Comparison of ENCODE assay signal across 25 mouse cellular contexts in genomic region chr4:84224556-84224955, GRCm38 (mm10).
DNase-seq lines count a peak whose midpoint lies in the region; ATAC-seq and TF ChIP-seq lines count a peak whose summit lies in the region.
"Had no signal": no experiment of that assay in that cellular context is flagged by ENCODE, and none has a peak within 500 bp of the region (broad histone marks: within the 10 kb centered on the region; RNA-seq: fewer than 3 reads in every experiment).

No protein-coding gene starts in this region.

- no peak overlapping the region for H3K9ac ChIP-seq in midbrain, embryonic 13.5 days (replicated peaks)
- H3K9ac ChIP-seq: embryonic facial prominence, embryonic 12.5 days; forebrain, embryonic 13.5 days; forebrain, embryonic 15.5 days; forebrain, postnatal 0 days had no signal

- no peak overlapping the region for H3K27ac ChIP-seq in midbrain, embryonic 13.5 days
- H3K27ac ChIP-seq: embryonic facial prominence, embryonic 10.5 days; embryonic facial prominence, embryonic 12.5 days; forebrain, embryonic 13.5 days; forebrain, embryonic 15.5 days had no signal

- ATAC-seq in midbrain, embryonic 13.5 days, result no peak
- ATAC-seq: activated CD4-positive, CD25-positive, alpha-beta regulatory T cell, adult 4 months; CD4-positive, CD25-positive, alpha-beta regulatory T cell, adult 4 months; forebrain, embryonic 13.5 days; forebrain, embryonic 15.5 days; forebrain, postnatal 0 days; Patski had no signal

- no peak for TF ChIP-seq CTCF in E14TG2a.4 (conservative IDR thresholded peaks at IDR 0.05; ENCODE audit: low read length)

- H3K4me1 ChIP-seq in E14TG2a.4 (replicated peaks; ENCODE audit: low read depth, low read length), result peaks cover 92% of the 10 kb centered on the region
- peaks cover 4% of the 10 kb centered on the region for H3K4me1 ChIP-seq in midbrain, embryonic 13.5 days (replicated peaks)
- H3K4me1 ChIP-seq: forebrain, embryonic 15.5 days had no signal

- H3K27me3 ChIP-seq in E14TG2a.4 (ENCODE audit: insufficient read depth, low read length), result no peaks in the 10 kb centered on the region
- no peaks in the 10 kb centered on the region; the same call in 1 of the 2 replicates for H3K27me3 ChIP-seq in midbrain, embryonic 13.5 days
- H3K27me3 ChIP-seq: CH12.LX; embryonic facial prominence, embryonic 12.5 days; forebrain, embryonic 13.5 days; forebrain, embryonic 15.5 days; Patski had no signal

- H3K9me3 ChIP-seq in E14TG2a.4 (ENCODE audit: low read length), result no peaks in the 10 kb centered on the region
- no peaks in the 10 kb centered on the region for H3K9me3 ChIP-seq in midbrain, embryonic 13.5 days
- H3K9me3 ChIP-seq: embryonic facial prominence, embryonic 10.5 days; embryonic facial prominence, embryonic 12.5 days; forebrain, embryonic 13.5 days; forebrain, embryonic 15.5 days had no signal

- DNase-seq in ES-CJ7 (ENCODE audit: low read depth, low spot score) (peak; percentile 94), R1 (ENCODE audit: low read depth, low spot score) (peak; percentile 74)
- no peak for DNase-seq in layer of hippocampus, postnatal 10 days (ENCODE audit: low spot score in 2 of 2)
- no peak for DNase-seq in kidney, postnatal 10 days
- DNase-seq: adrenal gland, adult 8-10 months; adrenal gland, postnatal 14 days; adrenal gland, postnatal 36 days; B cell, adult 2 months; cerebellum, adult 11-12 months; cerebellum, adult 2 months; cerebellum, adult 9-10 months; cerebellum, postnatal 10 days; cerebellum, postnatal 25 days; forebrain, postnatal 0 days had no signal

- H3K4me3 ChIP-seq in E14TG2a.4 (replicated peaks; ENCODE audit: low read length), result 0 out of 2 replicates have a peak overlapping the region, but pooled peaks have one; percentile 8
- no peak overlapping the region for H3K4me3 ChIP-seq in midbrain, embryonic 13.5 days (replicated peaks)
- H3K4me3 ChIP-seq: embryonic facial prominence, embryonic 10.5 days; embryonic facial prominence, embryonic 12.5 days; forebrain, embryonic 13.5 days; forebrain, embryonic 15.5 days had no signal

- H3K4me2 ChIP-seq in midbrain, embryonic 13.5 days (replicated peaks), result no peak overlapping the region
- H3K4me2 ChIP-seq: embryonic facial prominence, embryonic 12.5 days; forebrain, embryonic 13.5 days; forebrain, embryonic 15.5 days had no signal

- 78% methylated on average over 6 of the region's 6 CpGs for WGBS in midbrain, embryonic 13.5 days

- no peaks in the 10 kb centered on the region; the same call in 1 of the 2 replicates for H3K36me3 ChIP-seq in E14TG2a.4 (ENCODE audit: insufficient read depth, low read length)
- no peaks in the 10 kb centered on the region for H3K36me3 ChIP-seq in midbrain, embryonic 13.5 days
- H3K36me3 ChIP-seq: embryonic facial prominence, embryonic 10.5 days; embryonic facial prominence, embryonic 12.5 days; forebrain, embryonic 15.5 days; G1E had no signal

Comparison
In these comparisons a context has a peak if more than half of its experiments do, and no peak if none do; other contexts are left out.
1. DNase-seq: peak in ES-CJ7 (single experiment) and R1 (single experiment); none in layer of hippocampus, postnatal 10 days (0 of 2) and kidney, postnatal 10 days (single experiment).